Mouse (Mus musculus) kidney, adult 2 months (tissue): ENCODE results near the gene Gata2. TPM values are rescaled to one million over a fixed set of nuclear protein-coding genes. Genes with fewer than 3 reads are reported as not detected.

Experiments used
- DNase-seq: peaks from one replicate; pipeline ENCODE4 v3.0.0; 2021
- H3K27ac ChIP-seq: fragments of 200-500 bp; 2 replicates; pipeline ENCODE4 v1.5.1; 2012; ENCODE audit warnings: low read depth, low read length, control low read depth, inconsistent platforms; ENCODE audit not compliant: insufficient read depth
- H3K27me3 ChIP-seq: fragments of 200-500 bp; replicated peaks from 2 replicates; pipeline ENCODE4 v1.6.1; 2012; ENCODE audit warnings: mild to moderate bottlenecking, moderate library complexity, low read length, inconsistent platforms; ENCODE audit not compliant: control insufficient read depth, insufficient read depth
- H3K36me3 ChIP-seq: fragments of 200-500 bp; 2 replicates; pipeline ENCODE4 v1.6.1; 2012; ENCODE audit warnings: mild to moderate bottlenecking, moderate library complexity, low read length, inconsistent platforms; ENCODE audit not compliant: control insufficient read depth, insufficient read depth
- H3K4me1 ChIP-seq: fragments of 200-500 bp; 2 replicates; pipeline ENCODE4 v1.6.1; 2011; ENCODE audit warnings: low read length; ENCODE audit not compliant: control insufficient read depth, insufficient read depth
- H3K4me3 ChIP-seq: fragments of 200-500 bp; 2 replicates; pipeline ENCODE4 v1.5.1; 2011; ENCODE audit warnings: mild to moderate bottlenecking, low read depth, low read length, control low read depth; ENCODE audit not compliant: insufficient read depth
- CTCF ChIP-seq: fragments of 200-500 bp; conservative IDR thresholded peaks from 2 replicates; pipeline ENCODE4 v1.5.1; 2011; ENCODE audit warnings: low read depth, mild to moderate bottlenecking, control low read depth, low read length, moderate library complexity, mixed read lengths; ENCODE audit not compliant: insufficient read depth, insufficient read length
- POLR2A ChIP-seq: fragments of 200-500 bp; IDR thresholded peaks from one replicate; pipeline ENCODE4 v1.6.1; 2011; ENCODE audit warnings: low read depth, low read length, control low read depth
- WGBS: fragments of 180-500 bp; shearing (Covaris S2); methylation state at CpG from one replicate; pipeline ENCODE4 v1.1.7; 2018; 5-methylcytosine and 5-hydroxymethylcytosine counted together
- polyA plus RNA-seq: library from polyadenylated mRNA; depleted of rRNA; stranded (reverse); fragments of >200 nt; gene quantifications from 2 replicates; pipeline ENCODE4 v1.2.3, GENCODE M21; 2012

Gene Gata2
- polyA plus RNA-seq, 1 experiment: 36.9 TPM

GRCm38 (mm10) chr6:88204531-88205385 is 11.1 kb downstream of the Gata2 start:
- DNase-seq: no peak
- H3K4me3 ChIP-seq: no peak overlapping the region
- 22% methylated on average over 25 of the region's 25 CpGs for WGBS
- no peaks in the 10 kb centered on the region for H3K36me3 ChIP-seq
- H3K27ac ChIP-seq: peak overlapping the region; percentile 43
- TF ChIP-seq CTCF (no peak), POLR2A (no peak)
- H3K27me3 ChIP-seq: 0 out of 2 replicates have a peak, but pooled peaks cover 2% of the 10 kb centered on the region
- no peaks in the 10 kb centered on the region for H3K4me1 ChIP-seq

GRCm38 (mm10) chr6:88205386-88205700 is 11.7 kb downstream of the Gata2 start:
- TF ChIP-seq CTCF: no peak
- no peak for TF ChIP-seq POLR2A
- no peak for DNase-seq
- Histone ChIP-seq H3K27me3 (0 out of 2 replicates have a peak, but pooled peaks cover 1% of the 10 kb centered on the region), H3K36me3 (no peaks in the 10 kb centered on the region), H3K27ac (peak overlapping the region; percentile 43; the same call in 1 of the 2 replicates), H3K4me1 (no peaks in the 10 kb centered on the region), H3K4me3 (no peak overlapping the region)
- 22% methylated on average over 7 of the region's 7 CpGs for WGBS

GRCm38 (mm10) chr6:88205937-88206336 is 12.2 kb downstream of the Gata2 start:
- Histone ChIP-seq H3K27ac (peak overlapping the region; percentile 28; the same call in 1 of the 2 replicates), H3K27me3 (0 out of 2 replicates have a peak, but pooled peaks cover 1% of the 10 kb centered on the region), H3K36me3 (no peaks in the 10 kb centered on the region), H3K4me1 (no peaks in the 10 kb centered on the region), H3K4me3 (no peak overlapping the region)
- DNase-seq: peak; percentile 79
- WGBS: 38% methylated on average over 9 of the region's 9 CpGs
- TF ChIP-seq CTCF (no peak), POLR2A (no peak)

GRCm38 (mm10) chr6:88206566-88206965 is 12.9 kb downstream of the Gata2 start:
- Histone ChIP-seq H3K4me1 (no peaks in the 10 kb centered on the region), H3K4me3 (no peak overlapping the region), H3K27me3 (0 out of 2 replicates have a peak, but pooled peaks cover 1% of the 10 kb centered on the region), H3K27ac (peak overlapping the region; percentile 28; the same call in 1 of the 2 replicates), H3K36me3 (no peaks in the 10 kb centered on the region)
- WGBS: 52% methylated on average over 7 of the region's 7 CpGs
- no peak for DNase-seq
- no peak for TF ChIP-seq CTCF

- WGBS: 84% methylated on average over 10 of the region's 10 CpGs
- no peak for DNase-seq
- Histone ChIP-seq H3K4me1 (no peaks in the 10 kb centered on the region), H3K4me3 (no peak overlapping the region), H3K27ac (no peak overlapping the region), H3K27me3 (0 out of 2 replicates have a peak, but pooled peaks cover 1% of the 10 kb centered on the region), H3K36me3 (no peaks in the 10 kb centered on the region)
- TF ChIP-seq POLR2A (no peak), CTCF (no peak)
These were observed 13.8 kb downstream of the Gata2 start for GRCm38 (mm10) chr6:88207403-88208033.

- no peaks in the 10 kb centered on the region for H3K36me3 ChIP-seq
- TF ChIP-seq CTCF (no peak), POLR2A (no peak)
- no peak for DNase-seq
- WGBS: 93% methylated on average over 3 of the region's 3 CpGs
- no peak overlapping the region for H3K27ac ChIP-seq
- no peak overlapping the region for H3K4me3 ChIP-seq
- no peaks in the 10 kb centered on the region for H3K4me1 ChIP-seq
- 0 out of 2 replicates have a peak, but pooled peaks cover under 1% of the 10 kb centered on the region for H3K27me3 ChIP-seq
These were observed 14.6 kb downstream of the Gata2 start for GRCm38 (mm10) chr6:88208321-88208720.

GRCm38 (mm10) chr6:88209453-88209852 is 15.8 kb downstream of the Gata2 start:
- no peaks in the 10 kb centered on the region for H3K27me3 ChIP-seq
- TF ChIP-seq POLR2A: no peak
- TF ChIP-seq CTCF: no peak
- no peak for DNase-seq
- 76% methylated on average over 5 of the region's 5 CpGs for WGBS
- no peak overlapping the region for H3K4me3 ChIP-seq
- no peaks in the 10 kb centered on the region for H3K4me1 ChIP-seq
- H3K36me3 ChIP-seq: no peaks in the 10 kb centered on the region
- H3K27ac ChIP-seq: no peak overlapping the region
